Mouse (Mus musculus): ENCODE results near the gene Bpifb9b. TPM values are rescaled to one million over a fixed set of nuclear protein-coding genes. Genes with fewer than 3 reads are reported as not detected.
"Not testable (repeated sequence)": the region's sequence is repeated elsewhere in the genome, so short reads cannot be mapped to it uniquely, and the experiment has no call there.

Gene Bpifb9b
- polyA plus RNA-seq, 1 experiment from 2014 or later = not detected

DNA sequence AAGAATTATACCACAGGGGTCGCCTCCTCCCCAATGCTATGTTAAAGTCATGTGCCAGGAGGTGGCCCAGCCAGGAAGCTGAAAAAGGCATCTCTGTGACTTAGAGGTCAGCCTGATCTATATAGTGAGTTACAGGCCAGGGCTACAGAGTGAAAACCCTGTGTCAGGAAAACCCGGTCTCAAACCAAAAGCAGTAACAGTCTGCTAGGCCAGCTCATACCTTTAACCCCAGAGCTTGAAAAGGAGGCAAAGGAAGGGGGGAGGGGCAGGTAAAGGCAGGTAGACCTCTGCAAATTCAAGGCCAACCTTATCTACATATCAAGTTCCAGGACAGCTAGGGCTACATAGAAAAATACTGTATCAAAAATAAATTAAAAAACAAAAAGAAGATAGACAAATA lies 32.3 kb downstream of the Bpifb9b start:
- H3K36me3 ChIP-seq = peaks cover 46% of the 10 kb centered on the region
- no peaks in the 10 kb centered on the region for H3K27me3 ChIP-seq
- no peak overlapping the region for H3K4me3 ChIP-seq
- no peak overlapping the region for H3K4me2 ChIP-seq
- 62% methylated on average over 2 of the region's 2 CpGs for WGBS
- no peaks in the 10 kb centered on the region for H3K9me3 ChIP-seq
- H3K4me1 ChIP-seq = no peaks in the 10 kb centered on the region
- no peak overlapping the region for H3K27ac ChIP-seq
- ATAC-seq (ENCODE audit: insufficient number of reproducible peaks, insufficient read depth, low FRiP score, low TSS enrichment, low read depth) = no peak
- H3K9ac ChIP-seq = no peak overlapping the region

DNA sequence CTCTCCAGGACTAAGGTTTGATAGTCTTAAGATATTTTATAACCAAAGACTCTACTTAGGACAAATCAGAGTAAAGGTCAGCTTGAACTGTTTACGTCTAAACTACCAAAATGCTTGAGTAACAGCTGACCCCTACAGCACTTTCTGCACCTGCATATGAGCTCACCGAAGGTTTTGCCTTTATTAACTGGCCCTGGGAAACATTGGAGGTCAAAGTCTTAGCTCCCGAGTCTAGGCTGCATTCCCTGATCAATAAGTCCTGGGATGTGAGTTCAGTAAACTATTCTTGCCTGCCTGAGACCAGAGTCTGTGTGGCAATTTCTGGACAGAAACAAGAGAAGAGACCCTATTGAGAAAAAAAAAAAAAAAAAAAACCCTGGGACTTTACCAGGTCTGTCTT lies 41.1 kb downstream of the Bpifb9b start:
- ATAC-seq (ENCODE audit: insufficient number of reproducible peaks, insufficient read depth, low FRiP score, low TSS enrichment, low read depth) = no peak
- no peak overlapping the region for H3K27ac ChIP-seq
- peaks cover 71% of the 10 kb centered on the region for H3K36me3 ChIP-seq
- no peak overlapping the region for H3K4me2 ChIP-seq
- H3K9ac ChIP-seq = no peak overlapping the region
- H3K27me3 ChIP-seq = no peaks in the 10 kb centered on the region
- H3K9me3 ChIP-seq = no peaks in the 10 kb centered on the region
- 85% methylated on average over 3 of the region's 3 CpGs for WGBS
- no peak overlapping the region for H3K4me3 ChIP-seq
- H3K4me1 ChIP-seq = no peaks in the 10 kb centered on the region

DNA sequence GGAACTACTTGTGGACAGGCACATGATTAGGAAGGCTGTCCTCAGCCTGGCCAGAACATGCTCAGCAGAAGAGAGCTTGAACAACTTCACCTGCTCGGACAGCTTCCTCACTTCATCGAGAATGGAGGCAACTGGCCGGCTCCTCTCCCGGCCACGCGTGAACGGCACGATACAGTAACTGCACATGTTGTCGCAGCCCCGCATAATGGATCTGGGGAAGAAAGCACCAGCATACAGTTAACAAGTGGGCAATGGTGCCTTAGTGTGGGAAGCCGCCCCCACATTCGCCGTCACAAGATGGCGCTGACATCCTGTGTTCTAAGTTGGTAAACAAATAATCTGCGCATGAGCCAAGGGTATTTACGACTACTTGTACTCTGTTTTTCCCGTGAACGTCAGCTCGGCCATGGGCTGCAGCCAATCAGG lies 47.0 kb downstream of the Bpifb9b start:
- Histone ChIP-seq H3K4me2 (peak overlapping the region; percentile 50), H3K36me3 (peaks cover 35% of the 10 kb centered on the region), H3K4me3 (peak overlapping the region; percentile 41), H3K9ac (peak overlapping the region; percentile 58), H3K27ac (0 out of 2 replicates have a peak overlapping the region, but pooled peaks have one; percentile 51)
- not testable (repeated sequence) for H3K9me3 ChIP-seq; H3K4me1 ChIP-seq; ATAC-seq (ENCODE audit: insufficient number of reproducible peaks, insufficient read depth, low FRiP score, low TSS enrichment, low read depth); H3K27me3 ChIP-seq
- 69% methylated on average over 16 of the region's 19 CpGs for WGBS

DNA sequence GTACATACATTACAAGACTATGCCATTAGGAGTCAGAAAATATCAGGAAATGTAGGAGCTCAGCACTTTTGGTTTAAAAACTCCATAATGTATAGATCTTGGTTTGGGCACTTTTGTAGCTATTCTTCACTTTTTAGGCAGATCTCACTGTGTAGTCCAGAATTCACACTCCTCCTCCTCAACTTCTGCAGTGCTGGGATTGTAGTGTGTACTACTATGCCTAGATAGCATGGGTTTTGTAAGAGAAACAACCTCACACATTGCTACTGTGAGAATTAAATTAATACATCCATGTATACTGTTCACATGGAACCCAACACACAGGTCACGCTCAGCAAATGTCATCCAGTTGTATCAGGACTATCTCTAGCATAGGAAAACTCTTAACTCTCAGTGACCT lies 60.5 kb downstream of the Bpifb9b start:
- no peaks in the 10 kb centered on the region for H3K4me1 ChIP-seq
- peaks cover 62% of the 10 kb centered on the region for H3K36me3 ChIP-seq
- no peak overlapping the region for H3K9ac ChIP-seq
- no peak overlapping the region for H3K27ac ChIP-seq
- H3K4me3 ChIP-seq = no peak overlapping the region
- WGBS = 98% methylated on average over 1 of the region's 1 CpGs
- H3K4me2 ChIP-seq = no peak overlapping the region
- no peaks in the 10 kb centered on the region for H3K27me3 ChIP-seq
- ATAC-seq (ENCODE audit: insufficient number of reproducible peaks, insufficient read depth, low FRiP score, low TSS enrichment, low read depth) = no peak
- H3K9me3 ChIP-seq = no peaks in the 10 kb centered on the region

Other genes starting within 250 kb of the Bpifb9b start
- gene Bpifa3, start 176.9 kb upstream of the Bpifb9b start, polyA plus RNA-seq (2015; fragmentation: Nextera tagmentation; extraction: Ambion mirVana) = not detected in 2 replicates
- gene Bpifa1, start 164.3 kb upstream of the Bpifb9b start, polyA plus RNA-seq (2015; fragmentation: Nextera tagmentation; extraction: Ambion mirVana) = 3.1 and 4.7 TPM in 2 replicates
- gene Bpifa5, start 144.6 kb upstream of the Bpifb9b start, polyA plus RNA-seq (2015; fragmentation: Nextera tagmentation; extraction: Ambion mirVana) = not detected in 2 replicates
- gene Bpifb1, start 116.4 kb upstream of the Bpifb9b start, polyA plus RNA-seq (2015; fragmentation: Nextera tagmentation; extraction: Ambion mirVana) = not detected in 2 replicates
- gene Bpifb5, start 83.5 kb upstream of the Bpifb9b start, polyA plus RNA-seq (2015; fragmentation: Nextera tagmentation; extraction: Ambion mirVana) = 0.24 and 0.37 TPM in 2 replicates
- not detected in 2 replicates for gene Bpifb9a, start 49.4 kb upstream of the Bpifb9b start, polyA plus RNA-seq (2015; fragmentation: Nextera tagmentation; extraction: Ambion mirVana)
- gene Cdk5rap1, start 65.8 kb downstream of the Bpifb9b start, polyA plus RNA-seq (2015; fragmentation: Nextera tagmentation; extraction: Ambion mirVana) = 18.5 and 22.4 TPM in 2 replicates
- gene Snta1, start 100.9 kb downstream of the Bpifb9b start, polyA plus RNA-seq (2015; fragmentation: Nextera tagmentation; extraction: Ambion mirVana) = 8.8 and 8.9 TPM in 2 replicates
- 54.0 and 54.1 TPM in 2 replicates for gene Cbfa2t2, start 129.3 kb downstream of the Bpifb9b start, polyA plus RNA-seq (2015; fragmentation: Nextera tagmentation; extraction: Ambion mirVana)
- gene 1700003F12Rik, start 239.9 kb downstream of the Bpifb9b start, polyA plus RNA-seq (2015; fragmentation: Nextera tagmentation; extraction: Ambion mirVana) = 0.95 and 1.6 TPM in 2 replicates
- 0.41 and 0.45 TPM in 2 replicates for gene Actl10, start 244.5 kb downstream of the Bpifb9b start, polyA plus RNA-seq (2015; fragmentation: Nextera tagmentation; extraction: Ambion mirVana)